Mouse (Mus musculus) v-Abl transformed pro-B cells (cell line): Measurements from ENCODE around the gene Ccdc12.

ENCODE experiments used
- in situ Hi-C, 2 experiments: fragments of 400-800 bp; cut with MboI; formaldehyde crosslinking; loops; one replicate each; pipeline ENCODE4 v1.15.1; 2025; ENCODE audit not compliant: unreplicated experiment in 2 of 2

The Ccdc12 gene

GRCm38 (mm10) chr9:110642812-110643524 is 13.3 kb upstream of the Ccdc12 start:
- in situ Hi-C loops, result no loop called here

- in situ Hi-C loops, result no loop called here
These were observed 12.5 kb upstream of the Ccdc12 start for GRCm38 (mm10) chr9:110643787-110644186.

GRCm38 (mm10) chr9:110644295-110644694 is 12.0 kb upstream of the Ccdc12 start:
- in situ Hi-C loops, result no loop called here

- in situ Hi-C loops, result no loop called here
These were observed 11.1 kb upstream of the Ccdc12 start for GRCm38 (mm10) chr9:110645219-110645618.

GRCm38 (mm10) chr9:110649775-110650174 is 6.5 kb upstream of the Ccdc12 start:
- in situ Hi-C loops, result loop anchor here in 1 of 2 experiments (10.0 kb wide), 1 partner anchor 315 kb away; the partner anchor contains the start of gene Scap

- in situ Hi-C loops, result loop anchor here in 1 of 2 experiments (10.0 kb wide), 1 partner anchor 317 kb away; the partner anchor contains the start of gene Scap
These were observed 4.2 kb upstream of the Ccdc12 start for GRCm38 (mm10) chr9:110651931-110652722.

- in situ Hi-C loops, result loop anchor here in 1 of 2 experiments (10.0 kb wide), 1 partner anchor 318 kb away; the partner anchor contains the start of gene Scap
These were observed 3.2 kb upstream of the Ccdc12 start for GRCm38 (mm10) chr9:110652963-110653654.

- in situ Hi-C loops, result loop anchor here in 1 of 2 experiments (10.0 kb wide), 1 partner anchor 319 kb away; the partner anchor contains the start of gene Scap
These were observed 2.4 kb upstream of the Ccdc12 start, which contains the start of gene Nbeal2 for GRCm38 (mm10) chr9:110653655-110654461. Nbeal2 (minus strand) TSS chr9:110654161.

GRCm38 (mm10) chr9:110654726-110655650 is 1.3 kb upstream of the Ccdc12 start:
- in situ Hi-C loops, result loop anchor here in 1 of 2 experiments (10.0 kb wide), 1 partner anchor 320 kb away; the partner anchor contains the start of gene Scap

- in situ Hi-C loops, result loop anchor here in 1 of 2 experiments (10.0 kb wide), 1 partner anchor 321 kb away; the partner anchor contains the start of gene Scap
These were observed 674 bp upstream of the Ccdc12 start for GRCm38 (mm10) chr9:110655651-110656007.

- in situ Hi-C loops, result loop anchor here in 1 of 2 experiments (10.0 kb wide), 1 partner anchor 323 kb away; the partner anchor contains the start of gene Scap
These were observed 1.3 kb downstream of the Ccdc12 start for GRCm38 (mm10) chr9:110657474-110658078.

- in situ Hi-C loops, result loop anchor here in 1 of 2 experiments (10.0 kb wide), 1 partner anchor 325 kb away; the partner anchor contains the start of gene Scap
These were observed 3.2 kb downstream of the Ccdc12 start for GRCm38 (mm10) chr9:110659521-110659920.

GRCm38 (mm10) chr9:110660208-110660607 is 3.9 kb downstream of the Ccdc12 start:
- in situ Hi-C loops, result no loop called here

GRCm38 (mm10) chr9:110660856-110661612 is 4.7 kb downstream of the Ccdc12 start:
- in situ Hi-C loops, result no loop called here

GRCm38 (mm10) chr9:110662844-110663243 is 6.5 kb downstream of the Ccdc12 start:
- in situ Hi-C loops, result no loop called here

- in situ Hi-C loops, result no loop called here
These were observed 9.6 kb downstream of the Ccdc12 start for GRCm38 (mm10) chr9:110665912-110666311.

GRCm38 (mm10) chr9:110666374-110666773 is 10.1 kb downstream of the Ccdc12 start:
- in situ Hi-C loops, result no loop called here
